Mouse (Mus musculus): ENCODE measurements around the gene Hoxc8. TPM values are rescaled to one million over a fixed set of nuclear protein-coding genes. Genes with fewer than 3 reads are reported as not detected.

The Hoxc8 gene
- polyA plus RNA-seq, 1 experiment = 1.1 TPM

DNA sequence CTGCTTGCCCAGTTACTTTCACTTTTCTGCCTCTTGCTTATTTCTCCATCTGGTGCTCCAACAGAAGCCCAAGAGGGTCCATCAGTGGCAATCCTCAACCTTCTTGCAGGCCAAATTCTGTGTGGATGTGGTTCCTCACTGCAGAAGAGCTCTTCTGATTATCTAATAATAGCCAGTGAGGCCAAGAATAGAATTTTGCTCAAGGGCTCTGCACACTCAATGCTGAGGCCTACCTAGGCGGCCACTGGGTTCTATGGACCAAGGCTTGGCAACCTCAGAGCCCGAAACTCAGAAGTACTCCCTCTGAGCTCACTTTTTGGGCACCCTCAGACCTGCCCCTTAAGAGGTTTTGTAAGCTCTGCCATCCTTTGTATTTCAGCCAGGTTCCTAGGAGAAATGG, 11.0 kb downstream of the Hoxc8 start:
- H3K79me2 ChIP-seq (ENCODE audit: control insufficient read depth, insufficient read depth) = peaks cover 97% of the 10 kb centered on the region
- H3K4me3 ChIP-seq (ENCODE audit: insufficient read depth, poor library complexity, severe bottlenecking) = peak overlapping the region; percentile 54
- no peaks in the 10 kb centered on the region for H3K36me3 ChIP-seq (ENCODE audit: control insufficient read depth, insufficient read depth)
- H3K27me3 ChIP-seq (ENCODE audit: control insufficient read depth, insufficient read depth, insufficient read length) = no peaks in the 10 kb centered on the region
- TF ChIP-seq USF1 (IDR thresholded peaks at IDR 0.05; ENCODE audit: low read depth) (no peak), FOSL1 (IDR thresholded peaks at IDR 0.05; ENCODE audit: insufficient read depth, low read length, poor library complexity, severe bottlenecking) (no peak)
- peaks cover 40% of the 10 kb centered on the region for H3K79me3 ChIP-seq (ENCODE audit: low read depth)
- peak overlapping the region; percentile 96 for H3ac ChIP-seq (ENCODE audit: control insufficient read depth, insufficient read length, low read depth)

DNA sequence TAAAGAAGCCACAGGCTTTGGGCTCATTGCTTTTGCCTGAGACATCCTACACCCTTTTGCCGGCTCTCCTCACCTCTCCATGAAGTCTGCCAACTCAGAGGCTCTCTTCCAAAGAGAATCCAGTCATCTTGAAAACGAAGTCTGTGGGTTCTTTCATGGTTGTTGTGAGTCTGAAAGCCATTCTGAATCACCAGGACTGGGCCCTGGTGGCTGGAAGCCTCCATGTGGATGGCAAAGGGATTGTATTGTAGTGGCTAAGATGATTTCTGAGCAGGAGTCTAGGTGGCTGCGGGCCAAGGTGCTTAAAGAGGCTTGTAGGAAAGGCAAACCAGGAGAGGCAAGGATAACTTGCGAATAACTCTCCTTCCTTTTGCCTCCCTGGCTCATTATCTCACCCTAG, 11.7 kb downstream of the Hoxc8 start:
- peak overlapping the region; percentile 23 for H3ac ChIP-seq (ENCODE audit: control insufficient read depth, insufficient read length, low read depth)
- peaks cover 45% of the 10 kb centered on the region for H3K79me3 ChIP-seq (ENCODE audit: low read depth)
- H3K27me3 ChIP-seq (ENCODE audit: control insufficient read depth, insufficient read depth, insufficient read length) = no peaks in the 10 kb centered on the region
- H3K36me3 ChIP-seq (ENCODE audit: control insufficient read depth, insufficient read depth) = no peaks in the 10 kb centered on the region
- no peak overlapping the region for H3K4me3 ChIP-seq (ENCODE audit: insufficient read depth, poor library complexity, severe bottlenecking)
- peaks cover 97% of the 10 kb centered on the region for H3K79me2 ChIP-seq (ENCODE audit: control insufficient read depth, insufficient read depth)
- no peak for TF ChIP-seq CTCF (IDR thresholded peaks at IDR 0.05; ENCODE audit: control insufficient read depth, insufficient read depth, insufficient read length)
- peak; percentile 83 for TF ChIP-seq MAX (IDR thresholded peaks at IDR 0.05)

DNA sequence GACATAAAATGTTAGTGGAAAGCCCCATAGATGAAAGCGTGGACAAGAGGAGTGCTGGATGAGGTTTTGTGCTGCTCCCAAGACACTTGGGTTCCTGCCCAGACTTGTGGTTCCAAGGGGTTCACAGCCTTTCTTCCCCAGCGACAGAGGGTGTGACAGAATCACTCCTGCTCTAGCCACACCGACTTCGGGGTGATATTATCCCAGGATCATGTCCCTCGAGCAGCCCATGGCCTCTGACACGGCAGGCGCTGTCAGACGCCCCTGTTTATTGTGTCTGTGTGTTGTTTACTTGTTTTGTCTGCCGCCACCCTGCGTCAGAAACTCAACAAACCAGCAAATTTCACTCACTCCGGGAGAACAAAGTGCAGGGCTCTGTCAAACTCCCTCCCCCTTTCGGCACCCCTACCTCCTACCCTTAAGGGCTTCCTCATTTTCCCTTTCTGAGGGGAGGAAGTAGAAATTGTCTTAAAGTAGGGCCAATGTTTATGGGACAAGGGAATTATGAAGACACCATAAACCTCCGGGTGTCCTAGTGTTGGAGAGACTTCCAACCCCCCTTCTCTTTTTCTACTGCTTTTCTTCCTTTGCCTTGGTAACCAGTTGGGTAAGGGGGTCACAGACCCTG, 12.5 kb downstream of the Hoxc8 start:
- peak overlapping the region; percentile 9 for H3ac ChIP-seq (ENCODE audit: control insufficient read depth, insufficient read length, low read depth)
- H3K4me3 ChIP-seq (ENCODE audit: insufficient read depth, poor library complexity, severe bottlenecking) = no peak overlapping the region
- H3K27me3 ChIP-seq (ENCODE audit: control insufficient read depth, insufficient read depth, insufficient read length) = no peaks in the 10 kb centered on the region
- H3K36me3 ChIP-seq (ENCODE audit: control insufficient read depth, insufficient read depth) = no peaks in the 10 kb centered on the region
- H3K79me3 ChIP-seq (ENCODE audit: low read depth) = peaks cover 50% of the 10 kb centered on the region
- H3K79me2 ChIP-seq (ENCODE audit: control insufficient read depth, insufficient read depth) = peaks cover 98% of the 10 kb centered on the region
- no peak for TF ChIP-seq MYOD1 (IDR thresholded peaks at IDR 0.05; ENCODE audit: control insufficient read depth, insufficient read length, low read depth)
- no peak for TF ChIP-seq USF1 (IDR thresholded peaks at IDR 0.05; ENCODE audit: low read depth)
- no peak for TF ChIP-seq MYOG (IDR thresholded peaks at IDR 0.05; ENCODE audit: control insufficient read depth, extremely low read depth, insufficient read length)
- no peak for TF ChIP-seq FOSL1 (IDR thresholded peaks at IDR 0.05; ENCODE audit: insufficient read depth, low read length, poor library complexity, severe bottlenecking)
- no peak for TF ChIP-seq CEBPB (IDR thresholded peaks at IDR 0.05; ENCODE audit: low read depth)
- TF ChIP-seq CTCF (IDR thresholded peaks at IDR 0.05; ENCODE audit: control insufficient read depth, insufficient read depth, insufficient read length) = no peak
- no peak for TF ChIP-seq MAX (IDR thresholded peaks at IDR 0.05)

DNA sequence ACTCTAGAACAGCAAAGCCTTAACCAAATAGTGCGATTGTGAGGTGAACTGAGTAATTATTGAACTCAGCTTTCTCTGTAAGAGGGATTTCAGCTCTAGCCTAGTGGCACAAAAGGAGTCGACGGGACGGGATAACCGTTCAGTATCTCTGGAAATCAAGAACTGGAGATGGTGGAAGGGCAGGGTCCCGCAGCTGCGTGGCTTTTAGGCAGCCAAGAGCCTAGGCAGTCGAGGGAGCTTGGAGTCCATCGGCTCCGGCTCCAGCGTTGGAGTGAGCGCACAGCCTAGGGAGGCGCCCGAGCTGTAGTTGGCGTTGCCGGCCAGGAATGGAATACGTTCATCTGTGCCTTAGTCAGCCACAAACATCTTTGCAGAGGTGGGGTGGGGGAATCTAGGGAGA, 14.9 kb downstream of the Hoxc8 start:
- H3K27me3 ChIP-seq (ENCODE audit: control insufficient read depth, insufficient read depth, insufficient read length) = no peaks in the 10 kb centered on the region
- H3K79me2 ChIP-seq (ENCODE audit: control insufficient read depth, insufficient read depth) = peaks cover 98% of the 10 kb centered on the region
- H3K36me3 ChIP-seq (ENCODE audit: control insufficient read depth, insufficient read depth) = peaks cover 9% of the 10 kb centered on the region
- TF ChIP-seq FOSL1 (IDR thresholded peaks at IDR 0.05; ENCODE audit: insufficient read depth, low read length, poor library complexity, severe bottlenecking) (no peak), MAX (IDR thresholded peaks at IDR 0.05) (no peak), MYOD1 (IDR thresholded peaks at IDR 0.05; ENCODE audit: control insufficient read depth, insufficient read length, low read depth) (no peak), CTCF (IDR thresholded peaks at IDR 0.05; ENCODE audit: control insufficient read depth, insufficient read depth, insufficient read length) (no peak), CEBPB (IDR thresholded peaks at IDR 0.05; ENCODE audit: low read depth) (no peak), USF1 (IDR thresholded peaks at IDR 0.05; ENCODE audit: low read depth) (no peak), MYOG (IDR thresholded peaks at IDR 0.05; ENCODE audit: control insufficient read depth, extremely low read depth, insufficient read length) (no peak)
- H3K79me3 ChIP-seq (ENCODE audit: low read depth) = peaks cover 60% of the 10 kb centered on the region
- no peak overlapping the region for H3K4me3 ChIP-seq (ENCODE audit: insufficient read depth, poor library complexity, severe bottlenecking)
- peak overlapping the region; percentile 15 for H3ac ChIP-seq (ENCODE audit: control insufficient read depth, insufficient read length, low read depth)

DNA sequence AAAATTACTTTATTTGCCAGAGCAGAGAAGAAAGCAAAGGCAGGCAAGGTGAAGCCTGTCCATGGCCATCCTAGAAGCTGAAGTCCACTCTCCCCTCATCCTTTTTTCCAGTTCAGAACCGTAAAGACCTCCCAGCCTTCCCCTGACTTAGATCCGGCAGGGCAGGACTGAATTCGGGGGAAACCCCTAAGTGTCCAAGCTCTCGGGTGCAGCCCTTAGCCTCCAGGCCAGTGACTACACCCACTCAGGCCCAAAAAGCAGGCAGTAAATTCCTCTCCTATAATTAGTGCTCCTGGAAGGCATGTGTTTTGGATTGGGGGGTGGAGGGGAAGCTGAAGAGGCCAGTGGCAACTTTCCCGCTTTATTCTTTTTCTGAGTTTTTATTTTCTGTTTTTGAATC, 15.4 kb downstream of the Hoxc8 start:
- Histone ChIP-seq H3ac (ENCODE audit: control insufficient read depth, insufficient read length, low read depth) (peak overlapping the region; percentile 15), H3K79me2 (ENCODE audit: control insufficient read depth, insufficient read depth) (peaks cover 96% of the 10 kb centered on the region), H3K27me3 (ENCODE audit: control insufficient read depth, insufficient read depth, insufficient read length) (no peaks in the 10 kb centered on the region), H3K36me3 (ENCODE audit: control insufficient read depth, insufficient read depth) (peaks cover 14% of the 10 kb centered on the region), H3K4me3 (ENCODE audit: insufficient read depth, poor library complexity, severe bottlenecking) (no peak overlapping the region), H3K79me3 (ENCODE audit: low read depth) (peaks cover 55% of the 10 kb centered on the region)
- TF ChIP-seq MYOD1 (IDR thresholded peaks at IDR 0.05; ENCODE audit: control insufficient read depth, insufficient read length, low read depth) = no peak
- TF ChIP-seq MAX (IDR thresholded peaks at IDR 0.05) = no peak
- no peak for TF ChIP-seq CTCF (IDR thresholded peaks at IDR 0.05; ENCODE audit: control insufficient read depth, insufficient read depth, insufficient read length)
- no peak for TF ChIP-seq MYOG (IDR thresholded peaks at IDR 0.05; ENCODE audit: control insufficient read depth, extremely low read depth, insufficient read length)

DNA sequence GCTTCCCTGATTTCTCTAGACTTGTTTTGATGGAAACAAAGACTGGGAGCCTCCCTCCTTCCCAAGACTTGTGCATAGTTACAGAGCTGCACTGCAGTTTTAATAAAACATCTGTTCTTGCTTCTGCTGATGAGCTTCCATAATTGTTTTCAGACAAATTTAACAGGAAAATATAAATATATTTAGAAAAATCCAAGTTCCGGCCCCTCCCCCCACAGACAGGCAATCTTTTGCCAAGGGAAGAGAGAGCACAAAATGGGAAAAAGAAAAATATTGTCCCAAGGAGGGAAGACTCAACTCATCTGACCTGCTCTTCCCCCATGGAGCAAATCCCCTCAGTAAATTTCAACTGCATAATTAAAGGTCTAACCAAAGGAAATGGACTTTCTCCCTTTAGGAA, 15.9 kb downstream of the Hoxc8 start:
- Histone ChIP-seq H3K79me3 (ENCODE audit: low read depth) (peaks cover 49% of the 10 kb centered on the region), H3K27me3 (ENCODE audit: control insufficient read depth, insufficient read depth, insufficient read length) (no peaks in the 10 kb centered on the region), H3K79me2 (ENCODE audit: control insufficient read depth, insufficient read depth) (peaks cover 90% of the 10 kb centered on the region), H3K36me3 (ENCODE audit: control insufficient read depth, insufficient read depth) (peaks cover 17% of the 10 kb centered on the region), H3K4me3 (ENCODE audit: insufficient read depth, poor library complexity, severe bottlenecking) (no peak overlapping the region), H3ac (ENCODE audit: control insufficient read depth, insufficient read length, low read depth) (no peak overlapping the region)
- TF ChIP-seq CEBPB (IDR thresholded peaks at IDR 0.05; ENCODE audit: low read depth) = no peak
- TF ChIP-seq CTCF (IDR thresholded peaks at IDR 0.05; ENCODE audit: control insufficient read depth, insufficient read depth, insufficient read length) = no peak
- TF ChIP-seq FOSL1 (IDR thresholded peaks at IDR 0.05; ENCODE audit: insufficient read depth, low read length, poor library complexity, severe bottlenecking) = no peak
- TF ChIP-seq MAX (IDR thresholded peaks at IDR 0.05) = no peak
- TF ChIP-seq MYOD1 (IDR thresholded peaks at IDR 0.05; ENCODE audit: control insufficient read depth, insufficient read length, low read depth) = no peak
- TF ChIP-seq USF1 (IDR thresholded peaks at IDR 0.05; ENCODE audit: low read depth) = no peak
- TF ChIP-seq MYOG (IDR thresholded peaks at IDR 0.05; ENCODE audit: control insufficient read depth, extremely low read depth, insufficient read length) = no peak
